Mouse (Mus musculus) heart, adult 8-10 months (tissue): ENCODE results near the gene Zmiz1. TPM values are rescaled to one million over a fixed set of nuclear protein-coding genes. Genes with fewer than 3 reads are reported as not detected.

Experiments used
- DNase-seq: peaks from one replicate; pipeline ENCODE4 v3.0.0; 2022; ENCODE audit warnings: low spot score
- total RNA-seq, 4 experiments: library from RNA; stranded (reverse); gene quantifications; 2 replicates each; pipeline ENCODE4 v1.2.4; 2022

The Zmiz1 gene
- total RNA-seq, 4 experiments from 2014 or later, result 34.7 to 44.1 (median 40.4) TPM

GRCm38 (mm10) chr14:25588946-25589937 is 130.3 kb downstream of the Zmiz1 start:
- no peak for DNase-seq

DNA sequence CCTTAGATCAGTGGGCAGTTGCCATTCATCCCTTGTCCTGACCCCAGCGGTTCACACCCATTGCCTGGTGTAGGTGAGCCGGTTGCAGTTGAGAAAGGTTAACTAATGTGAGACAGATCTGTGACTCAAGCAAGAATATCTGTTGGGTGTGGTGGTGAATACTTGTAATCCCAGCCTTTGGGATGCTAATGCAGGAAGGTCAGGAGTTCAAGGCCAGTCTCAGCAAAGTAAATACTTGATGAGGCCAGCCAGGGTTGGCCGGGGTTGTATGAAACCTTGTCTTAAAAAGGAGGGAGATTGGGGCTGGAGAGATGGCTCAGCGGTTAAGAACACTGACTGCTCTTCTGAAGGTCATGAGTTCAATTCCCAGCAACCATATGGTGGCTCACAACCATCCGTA is 132.0 kb downstream of the Zmiz1 start:
- no peak for DNase-seq

- DNase-seq, result no peak
Measured at GRCm38 (mm10) chr14:25591426-25591825, 132.4 kb downstream of the Zmiz1 start.

- DNase-seq, result no peak
Measured at GRCm38 (mm10) chr14:25592522-25592921, 133.5 kb downstream of the Zmiz1 start.

DNA sequence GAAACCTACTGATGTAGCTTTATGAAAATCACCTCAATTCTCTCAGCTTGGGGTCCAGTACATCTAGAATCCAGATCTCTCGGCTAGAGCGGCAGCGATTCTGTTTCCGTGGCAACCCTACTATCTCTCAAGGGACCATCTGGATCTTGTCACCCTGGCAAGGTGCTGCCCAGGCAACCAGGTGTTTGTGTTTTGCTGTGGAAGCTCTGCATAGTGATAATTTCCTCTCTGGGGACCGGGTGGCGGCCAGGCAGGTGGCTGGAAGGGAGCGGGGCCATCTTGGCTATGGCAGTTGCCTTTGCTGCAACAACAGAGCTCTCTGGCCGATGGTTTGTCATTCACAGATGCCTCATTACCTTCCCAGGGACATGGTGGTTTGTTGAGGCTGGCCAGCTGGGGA is 134.9 kb downstream of the Zmiz1 start:
- DNase-seq, result no peak

DNA sequence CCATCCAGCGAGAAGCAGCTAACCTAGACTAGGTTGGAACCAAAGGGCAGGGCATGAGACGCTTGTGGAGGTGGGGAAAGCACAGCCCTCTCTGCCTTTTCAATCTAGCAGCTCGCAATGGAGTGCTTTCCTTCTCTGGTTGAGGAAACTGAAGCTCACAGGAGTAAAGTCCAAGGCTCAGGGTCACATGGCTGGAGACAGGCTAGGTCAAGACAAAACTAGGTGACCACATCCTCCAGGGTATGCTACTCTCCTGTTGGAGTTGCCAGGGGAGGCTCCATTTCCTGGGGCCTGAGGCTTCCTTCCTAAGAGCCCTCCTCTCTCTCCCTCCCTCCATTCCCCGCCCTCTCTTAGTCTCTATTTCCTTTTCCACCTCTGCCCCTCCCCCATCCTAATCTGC is 135.6 kb downstream of the Zmiz1 start:
- no peak for DNase-seq

DNA sequence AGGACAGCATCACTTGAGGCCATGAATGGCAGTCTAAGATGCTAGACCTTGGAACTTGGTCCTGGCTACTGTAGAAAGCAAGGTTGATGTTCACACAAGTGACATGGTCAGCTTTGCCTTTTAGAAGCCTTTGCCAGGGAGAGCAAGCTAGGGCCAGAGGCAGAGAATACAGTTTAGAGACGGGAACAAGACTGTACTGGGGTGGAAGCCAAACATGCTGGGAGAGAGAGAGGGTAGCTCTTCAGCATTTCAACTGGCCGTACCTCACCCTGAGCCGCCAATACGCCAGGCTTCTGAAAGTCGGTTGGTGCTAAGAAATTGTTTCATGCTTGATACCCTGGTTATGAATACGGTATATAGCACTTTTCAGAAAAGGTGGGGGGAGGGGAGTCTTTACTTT is 140.0 kb downstream of the Zmiz1 start:
- DNase-seq, result no peak

GRCm38 (mm10) chr14:25599934-25600333 is 140.9 kb downstream of the Zmiz1 start:
- DNase-seq, result no peak

GRCm38 (mm10) chr14:25600358-25600757 is 141.4 kb downstream of the Zmiz1 start:
- no peak for DNase-seq

GRCm38 (mm10) chr14:25600951-25601350 is 142.0 kb downstream of the Zmiz1 start:
- DNase-seq, result no peak

DNA sequence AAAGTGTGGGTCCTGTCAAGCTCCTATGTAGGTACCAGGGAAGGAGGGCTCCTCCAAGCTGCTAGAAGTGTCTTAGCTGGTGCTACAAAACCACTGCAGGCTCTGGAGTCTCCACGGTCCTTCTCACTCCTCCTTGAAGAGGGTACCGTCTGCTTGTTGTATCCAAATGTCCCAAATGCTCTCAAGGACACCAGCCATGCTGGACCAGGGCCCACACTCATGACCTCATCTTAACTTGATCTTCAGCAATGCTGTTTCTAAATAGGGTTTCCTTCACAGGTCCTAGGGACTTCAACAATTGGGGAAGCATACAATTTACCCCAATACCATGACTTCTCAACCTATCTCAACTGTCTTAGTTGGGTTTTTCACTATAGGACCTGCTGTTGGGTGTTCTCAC is 143.0 kb downstream of the Zmiz1 start:
- DNase-seq, result no peak

DNA sequence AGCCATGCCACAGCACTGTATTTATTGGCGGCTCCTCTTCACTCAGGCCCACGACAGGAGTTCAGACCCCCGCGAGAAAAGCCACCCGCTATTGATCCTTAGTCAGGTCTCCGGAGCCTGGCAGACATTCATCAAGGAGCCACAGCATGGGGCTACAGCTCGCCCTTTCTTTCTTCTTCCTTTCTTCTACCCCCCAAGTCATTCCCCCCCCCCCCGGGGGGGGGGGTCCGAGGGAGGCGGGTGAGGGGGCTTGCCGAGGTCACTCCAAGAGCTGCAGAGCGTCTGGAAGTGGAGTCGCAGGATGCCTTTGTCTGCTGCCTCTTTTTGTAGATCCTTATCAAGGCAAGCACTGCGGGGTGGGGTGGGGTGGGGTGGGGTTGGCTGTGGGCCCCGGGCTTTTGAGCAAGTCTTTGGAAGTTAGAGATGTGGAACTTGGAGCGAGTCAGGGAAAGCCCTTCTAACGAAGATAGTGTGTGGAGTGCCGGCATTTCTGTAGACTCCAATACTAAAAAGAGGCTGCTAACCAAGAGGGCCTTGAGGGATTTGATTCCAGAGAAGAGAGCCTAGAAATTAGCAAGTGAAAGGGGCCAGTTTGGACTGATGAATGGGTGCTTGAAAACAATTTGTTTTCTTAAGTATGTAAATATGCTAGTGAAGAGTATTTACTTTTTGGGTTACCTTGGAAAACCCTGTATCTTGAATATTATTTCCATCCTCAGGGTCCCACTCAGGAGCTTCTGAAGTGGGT is 145.6 kb downstream of the Zmiz1 start:
- no peak for DNase-seq

GRCm38 (mm10) chr14:25606372-25607140 is 147.6 kb downstream of the Zmiz1 start:
- peak; percentile 71 for DNase-seq

- no peak for DNase-seq
Measured at GRCm38 (mm10) chr14:25607141-25607967, 148.4 kb downstream of the Zmiz1 start.

GRCm38 (mm10) chr14:25607968-25608491 is 149.0 kb downstream of the Zmiz1 start:
- no peak for DNase-seq

DNA sequence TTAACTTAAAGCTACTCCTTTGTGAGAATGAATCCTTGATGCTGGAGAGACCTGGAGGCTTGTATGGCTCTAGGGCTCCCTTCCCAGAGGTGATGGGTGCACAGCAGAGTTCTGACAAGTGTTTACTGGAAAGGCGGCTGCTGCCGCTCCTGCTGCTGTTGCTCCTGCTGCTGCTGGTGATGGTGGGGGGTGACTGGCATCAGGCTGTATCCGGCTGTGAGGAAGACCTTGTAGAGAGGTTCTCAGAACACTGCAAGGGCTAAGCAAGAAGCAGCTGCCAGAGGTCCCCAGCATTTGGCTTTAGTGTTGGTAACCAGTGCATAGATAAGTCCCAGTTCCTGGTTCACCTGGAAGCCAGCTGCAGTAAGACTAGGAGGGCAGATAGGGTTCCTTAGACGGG is 149.6 kb downstream of the Zmiz1 start:
- DNase-seq, result no peak

DNA sequence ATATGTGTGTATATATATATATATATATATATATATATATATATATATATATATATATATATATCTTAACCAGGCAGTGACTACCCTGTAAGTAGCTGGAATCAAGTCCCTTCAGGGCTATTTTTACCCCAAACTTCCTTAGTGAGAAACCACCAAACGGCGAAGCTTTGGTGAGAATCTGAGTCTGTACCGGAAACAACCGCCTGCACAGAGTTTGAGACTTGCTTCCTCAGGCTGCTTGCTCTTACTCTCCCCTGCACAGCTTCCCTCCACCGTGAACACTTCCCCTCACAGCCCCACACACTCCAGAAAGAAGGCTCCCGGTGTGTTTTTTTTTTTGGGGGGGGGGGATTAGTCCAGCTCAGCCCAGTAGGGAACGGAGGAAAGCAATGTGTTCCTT is 150.4 kb downstream of the Zmiz1 start:
- DNase-seq, result no peak

DNA sequence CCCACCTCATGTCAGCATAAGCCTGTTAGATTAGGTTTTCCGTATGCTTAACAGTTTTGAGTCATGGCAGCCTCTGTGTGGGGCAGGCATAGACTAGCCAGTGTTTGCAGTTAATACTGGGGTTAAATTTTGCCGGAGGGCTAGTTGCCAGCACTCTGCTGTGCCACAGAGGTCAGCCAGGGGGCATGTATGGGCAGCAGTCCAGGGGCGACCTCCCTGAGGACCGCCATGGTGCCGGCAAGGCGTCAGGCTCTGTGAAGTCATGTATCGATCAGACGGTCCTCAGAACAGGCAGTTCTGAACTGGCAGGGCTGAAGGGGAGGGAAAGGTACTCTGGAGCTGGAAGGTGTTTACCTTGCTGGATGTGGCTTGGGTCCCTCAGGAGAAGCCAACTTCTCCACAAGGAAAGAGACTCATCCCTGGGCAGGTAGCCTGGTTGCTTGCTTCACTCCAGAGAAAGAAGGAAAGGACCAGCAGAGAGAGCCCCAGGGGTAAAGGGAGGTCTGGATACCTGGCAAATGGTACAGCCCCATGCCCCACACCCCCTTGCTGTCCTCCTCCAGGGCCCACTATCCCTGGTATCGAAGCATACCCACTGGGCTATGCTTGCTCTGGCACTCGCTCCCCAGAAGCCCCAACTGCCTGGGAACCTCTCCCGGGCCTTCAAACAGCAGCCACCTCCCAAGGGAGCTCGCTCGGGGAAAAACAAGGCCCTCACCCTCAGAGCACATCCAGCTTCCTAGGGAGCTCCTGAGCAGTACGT is 151.6 kb downstream of the Zmiz1 start:
- DNase-seq, result no peak

- DNase-seq, result no peak
Measured at GRCm38 (mm10) chr14:25611159-25611697, 152.2 kb downstream of the Zmiz1 start.
